Mouse (Mus musculus) erythroblast, embryonic 14.5 days (primary cell): ENCODE measurements around the gene Ntng1.

Experiments
- GATA1 ChIP-seq: IDR thresholded peaks from 2 replicates; pipeline ENCODE4 v1.6.1; 2012; ENCODE audit warnings: low read length, inconsistent platforms, mixed read lengths
- TAL1 ChIP-seq: IDR thresholded peaks from 3 replicates; pipeline ENCODE4 v1.6.1; 2012; ENCODE audit warnings: low read length, inconsistent platforms, mixed read lengths

DNA sequence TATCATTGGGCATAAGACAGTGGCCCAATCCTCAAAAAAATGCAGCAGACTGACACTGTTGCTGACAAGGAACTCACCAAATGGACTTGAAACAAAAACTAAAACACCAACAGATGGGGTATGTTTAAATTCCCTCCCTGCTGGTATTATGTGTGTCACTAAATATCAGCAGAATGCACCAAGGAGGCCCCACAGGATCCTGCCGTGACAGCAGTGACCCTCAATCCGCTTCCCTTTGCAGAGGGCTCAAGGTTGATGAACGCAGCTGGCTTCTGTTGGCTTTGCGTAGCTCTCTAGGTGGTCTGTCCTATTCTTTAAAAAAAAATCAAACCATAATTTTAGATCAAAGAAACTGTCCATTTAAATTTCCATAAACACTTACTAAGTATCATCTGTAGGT, 226.7 kb downstream of the Ntng1 start:
- TF ChIP-seq GATA1 (no peak), TAL1 (no peak)
